Mouse (Mus musculus): ENCODE measurements around the gene Alcam. TPM values are rescaled to one million over a fixed set of nuclear protein-coding genes. Genes with fewer than 3 reads are reported as not detected.

The Alcam gene
- 8.2 TPM for polyA plus RNA-seq (2017; shearing (Covaris generic))

GRCm38 (mm10) chr16:52453971-52454514 is at the start of gene Alcam:
Gene Alcam, minus strand, starts transcription at chr16:52454074.

